Mouse (Mus musculus) myocyte (in vitro differentiated cells): ENCODE results near the gene Tbc1d9. TPM values are rescaled to one million over a fixed set of nuclear protein-coding genes. Genes with fewer than 3 reads are reported as not detected.

ENCODE experiments used
- H3K27me3 ChIP-seq: one replicate; pipeline ENCODE4 v1.6.1; 2011; ENCODE audit not compliant: control insufficient read depth, insufficient read depth, insufficient read length
- H3K36me3 ChIP-seq: one replicate; pipeline ENCODE4 v1.6.1; 2011; ENCODE audit not compliant: control insufficient read depth, insufficient read depth
- H3K4me2 ChIP-seq: one replicate; pipeline ENCODE4 v1.6.1; 2011; ENCODE audit warnings: low read depth, control low read depth
- H3K4me3 ChIP-seq: one replicate; pipeline ENCODE4 v1.5.1; 2011; ENCODE audit warnings: mild to moderate bottlenecking, control low read depth, moderate library complexity
- H3K79me2 ChIP-seq: one replicate; pipeline ENCODE4 v1.6.1; 2011; ENCODE audit not compliant: control insufficient read depth, insufficient read depth
- H3ac ChIP-seq: one replicate; pipeline ENCODE4 v1.6.1; 2011; ENCODE audit not compliant: control insufficient read depth, insufficient read length
- CEBPB ChIP-seq: IDR thresholded peaks from 2 replicates; pipeline ENCODE4 v1.6.1; 2011; ENCODE audit warnings: mild to moderate bottlenecking, moderate library complexity; ENCODE audit not compliant: poor library complexity, insufficient read depth, severe bottlenecking
- E2F4 ChIP-seq: IDR thresholded peaks from one replicate; pipeline ENCODE4 v1.6.1; 2011; ENCODE audit warnings: mild to moderate bottlenecking, control low read depth, moderate library complexity; ENCODE audit not compliant: insufficient read depth
- MAX ChIP-seq: IDR thresholded peaks from one replicate; pipeline ENCODE4 v1.6.1; 2011; ENCODE audit warnings: low read depth, mild to moderate bottlenecking, control low read depth
- MYOD1 ChIP-seq, 3 experiments: IDR thresholded peaks; one replicate each; pipeline ENCODE4 v1.6.1; 2011; ENCODE audit warnings: control low read depth in 2 of 3, low read depth in 2 of 3, mild to moderate bottlenecking in 2 of 3, moderate library complexity in 1 of 3; ENCODE audit not compliant: insufficient read length in 2 of 3, control insufficient read depth in 1 of 3
- MYOG ChIP-seq, 3 experiments: IDR thresholded peaks; one replicate each; pipeline ENCODE4 v1.6.1; 2011; ENCODE audit warnings: control low read depth in 2 of 3, low read depth in 2 of 3, mild to moderate bottlenecking in 2 of 3; ENCODE audit not compliant: insufficient read length in 2 of 3, control insufficient read depth in 1 of 3, insufficient read depth in 1 of 3
- POLR2A ChIP-seq: IDR thresholded peaks from one replicate; pipeline ENCODE4 v1.6.1; 2011; ENCODE audit warnings: low read depth, mild to moderate bottlenecking, control low read depth, moderate library complexity; ENCODE audit not compliant: insufficient read length
- POLR2AphosphoS2 ChIP-seq: IDR thresholded peaks from one replicate; pipeline ENCODE4 v1.6.1; 2011; ENCODE audit warnings: low read depth, control low read depth; ENCODE audit not compliant: insufficient read length
- REST ChIP-seq: IDR thresholded peaks from one replicate; pipeline ENCODE4 v1.6.1; 2011; ENCODE audit warnings: mild to moderate bottlenecking, control low read depth, moderate library complexity; ENCODE audit not compliant: insufficient read depth, insufficient read length
- SRF ChIP-seq: IDR thresholded peaks from one replicate; pipeline ENCODE4 v1.6.1; 2011; ENCODE audit warnings: low read depth; ENCODE audit not compliant: control insufficient read depth, insufficient read length
- TCF12 ChIP-seq: IDR thresholded peaks from one replicate; pipeline ENCODE4 v1.6.1; 2011; ENCODE audit warnings: mild to moderate bottlenecking, control low read depth; ENCODE audit not compliant: poor library complexity, insufficient read depth, severe bottlenecking
- TCF3 ChIP-seq: IDR thresholded peaks from one replicate; pipeline ENCODE4 v1.6.1; 2011; ENCODE audit warnings: low read depth, control low read depth; ENCODE audit not compliant: insufficient read length
- USF1 ChIP-seq: IDR thresholded peaks from one replicate; pipeline ENCODE4 v1.6.1; 2011; ENCODE audit warnings: low read depth, mild to moderate bottlenecking, control low read depth, moderate library complexity
- polyA plus RNA-seq: library from polyadenylated mRNA; unstranded; fragments of >200 nt; fragmentation: generic; extraction: Trizol; gene quantifications from one replicate; pipeline ENCODE4 v1.2.1, GENCODE M21; 2012; ENCODE audit warnings: missing spikeins

Tbc1d9 gene
- polyA plus RNA-seq, 1 experiment = 0.38 TPM

- Histone ChIP-seq H3K4me2 (no peak overlapping the region), H3ac (no peak overlapping the region), H3K36me3 (no peaks in the 10 kb centered on the region), H3K79me2 (no peaks in the 10 kb centered on the region), H3K27me3 (no peaks in the 10 kb centered on the region), H3K4me3 (no peak overlapping the region)
- TF ChIP-seq TCF3 (no peak), MAX (no peak), POLR2A (no peak), CEBPB (no peak), MYOD1 (IDR thresholded peaks at IDR 0.05; ENCODE audit: control insufficient read depth in 1 of 3, insufficient read length in 2 of 3, low read depth in 2 of 3) (no peak), E2F4 (no peak), SRF (no peak), TCF12 (no peak)
These were observed 6.2 kb upstream of the Tbc1d9 start for GRCm38 (mm10) chr8:83158971-83159370.

GRCm38 (mm10) chr8:83159615-83160014, 5.5 kb upstream of the Tbc1d9 start:
- Histone ChIP-seq H3ac (no peak overlapping the region), H3K4me3 (no peak overlapping the region), H3K36me3 (no peaks in the 10 kb centered on the region), H3K79me2 (no peaks in the 10 kb centered on the region), H3K27me3 (no peaks in the 10 kb centered on the region), H3K4me2 (no peak overlapping the region)
- TF ChIP-seq POLR2A = no peak
- no peak for TF ChIP-seq POLR2AphosphoS2
- no peak for TF ChIP-seq E2F4
- TF ChIP-seq CEBPB = no peak
- TF ChIP-seq SRF = no peak
- no peak for TF ChIP-seq MYOG (IDR thresholded peaks at IDR 0.05; ENCODE audit: control insufficient read depth in 1 of 3, insufficient read depth in 1 of 3, insufficient read length in 2 of 3, low read depth in 2 of 3)
- no peak for TF ChIP-seq TCF3
- TF ChIP-seq MYOD1 (IDR thresholded peaks at IDR 0.05; ENCODE audit: control insufficient read depth in 1 of 3, insufficient read length in 2 of 3, low read depth in 2 of 3) = no peak
- TF ChIP-seq MAX = no peak
- TF ChIP-seq USF1 = no peak

- Histone ChIP-seq H3ac (no peak overlapping the region), H3K36me3 (no peaks in the 10 kb centered on the region), H3K79me2 (no peaks in the 10 kb centered on the region), H3K27me3 (peaks cover 7% of the 10 kb centered on the region), H3K4me3 (no peak overlapping the region), H3K4me2 (no peak overlapping the region)
- TF ChIP-seq POLR2A (no peak), TCF12 (no peak), MAX (no peak), REST (no peak), TCF3 (no peak), POLR2AphosphoS2 (no peak), MYOD1 (IDR thresholded peaks at IDR 0.05; ENCODE audit: control insufficient read depth in 1 of 3, insufficient read length in 2 of 3, low read depth in 2 of 3) (no peak), USF1 (no peak), SRF (no peak), CEBPB (no peak), MYOG (IDR thresholded peaks at IDR 0.05; ENCODE audit: control insufficient read depth in 1 of 3, insufficient read depth in 1 of 3, insufficient read length in 2 of 3, low read depth in 2 of 3) (no peak), E2F4 (no peak)
These were observed 4.5 kb upstream of the Tbc1d9 start for GRCm38 (mm10) chr8:83160613-83161012.

- Histone ChIP-seq H3K27me3 (peaks cover 17% of the 10 kb centered on the region), H3K79me2 (no peaks in the 10 kb centered on the region), H3K4me3 (peak within 1 kb of the TSS; percentile 1), H3K4me2 (peak within 1 kb of the TSS; percentile 24), H3ac (no peak within 1 kb of the TSS), H3K36me3 (no peaks in the 10 kb centered on the region)
- TF ChIP-seq E2F4 (no peak), MYOG (IDR thresholded peaks at IDR 0.05; ENCODE audit: control insufficient read depth in 1 of 3, insufficient read depth in 1 of 3, insufficient read length in 2 of 3, low read depth in 2 of 3) (no peak), REST (no peak), MYOD1 (IDR thresholded peaks at IDR 0.05; ENCODE audit: control insufficient read depth in 1 of 3, insufficient read length in 2 of 3, low read depth in 2 of 3) (no peak), TCF3 (no peak), TCF12 (no peak), POLR2AphosphoS2 (no peak)
These were observed 1.0 kb downstream of the Tbc1d9 start, which contains the start of gene Gm10645 for GRCm38 (mm10) chr8:83165931-83166867. TSS of gene Gm10645 (minus strand) at chr8:83166170.

- Histone ChIP-seq H3K79me2 (no peaks in the 10 kb centered on the region), H3K36me3 (no peaks in the 10 kb centered on the region), H3K4me3 (no peak overlapping the region), H3ac (no peak overlapping the region), H3K27me3 (peaks cover 17% of the 10 kb centered on the region), H3K4me2 (no peak overlapping the region)
- TF ChIP-seq CEBPB (no peak), TCF3 (no peak), POLR2A (no peak), SRF (no peak), MAX (no peak), REST (no peak), POLR2AphosphoS2 (no peak)
These were observed 2.8 kb downstream of the Tbc1d9 start for GRCm38 (mm10) chr8:83167932-83168331.
